Mouse (Mus musculus): ENCODE measurements around the gene Pepd. TPM values are rescaled to one million over a fixed set of nuclear protein-coding genes. Genes with fewer than 3 reads are reported as not detected.

The Pepd gene
- total RNA-seq, 1 experiment: 53.9 TPM

DNA sequence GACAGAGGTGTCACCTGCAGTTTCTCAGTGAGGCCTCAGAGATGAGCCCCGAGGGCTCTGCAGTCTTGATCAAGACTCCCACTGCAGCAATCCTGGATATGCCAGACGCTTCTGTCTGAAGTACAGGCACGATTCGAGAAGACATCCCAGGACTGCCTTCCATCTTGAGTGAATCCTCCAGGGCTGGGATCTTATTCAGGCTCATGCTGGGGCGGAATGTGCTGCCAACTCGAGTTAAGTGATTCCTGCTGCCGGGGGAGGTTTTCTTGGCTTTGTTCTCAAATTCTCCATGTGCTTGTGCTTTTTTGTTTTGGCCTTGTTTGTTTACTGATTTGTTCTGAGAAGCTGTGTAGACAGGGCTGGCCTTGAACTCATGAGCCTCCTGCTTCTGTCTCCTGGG, 34.4 kb upstream of the Pepd start:
- Histone ChIP-seq H3K27ac (ENCODE audit: insufficient read depth, low read depth, low read length, poor library complexity, severe bottlenecking) (no peak overlapping the region), H3K4me1 (ENCODE audit: control insufficient read depth in 2 of 2, insufficient read depth in 2 of 2, low read length in 2 of 2, poor library complexity in 1 of 2) (peaks cover 2 to 7% of the 10 kb centered on the region in 2 experiments; a peak in 1 of 4 replicates), H3K36me3 (ENCODE audit: control insufficient read depth, insufficient read depth, low read length, poor library complexity, severe bottlenecking) (no peaks in the 10 kb centered on the region), H3K4me3 (ENCODE audit: insufficient read depth in 1 of 2, low read depth in 1 of 2, low read length in 2 of 2, poor library complexity in 1 of 2, severe bottlenecking in 1 of 2) (no peak overlapping the region), H3K9me3 (ENCODE audit: control insufficient read depth, insufficient read depth, low read depth, low read length) (no peaks in the 10 kb centered on the region), H3K9ac (ENCODE audit: insufficient read depth, low read depth, low read length, poor library complexity, severe bottlenecking) (no peak overlapping the region)
- no peak for DNase-seq (ENCODE audit: low read depth, low spot score)
- in situ Hi-C loops (cut with MboI; ENCODE audit: low sequenced_read_pairs in 2 of 2, unreplicated experiment in 2 of 2): no loop called here
- TF ChIP-seq ZNF384 (IDR thresholded peaks at IDR 0.05; ENCODE audit: low read depth, low read length) (no peak), HCFC1 (IDR thresholded peaks at IDR 0.05; ENCODE audit: borderline replicate concordance, insufficient read depth, low read length) (no peak), MAFK (IDR thresholded peaks at IDR 0.05; ENCODE audit: insufficient read depth, low read depth, low read length) (no peak), ZC3H11A (IDR thresholded peaks at IDR 0.05; ENCODE audit: borderline replicate concordance, low read depth, low read length) (no peak), CHD2 (IDR thresholded peaks at IDR 0.05; ENCODE audit: low read depth, low read length) (no peak)

DNA sequence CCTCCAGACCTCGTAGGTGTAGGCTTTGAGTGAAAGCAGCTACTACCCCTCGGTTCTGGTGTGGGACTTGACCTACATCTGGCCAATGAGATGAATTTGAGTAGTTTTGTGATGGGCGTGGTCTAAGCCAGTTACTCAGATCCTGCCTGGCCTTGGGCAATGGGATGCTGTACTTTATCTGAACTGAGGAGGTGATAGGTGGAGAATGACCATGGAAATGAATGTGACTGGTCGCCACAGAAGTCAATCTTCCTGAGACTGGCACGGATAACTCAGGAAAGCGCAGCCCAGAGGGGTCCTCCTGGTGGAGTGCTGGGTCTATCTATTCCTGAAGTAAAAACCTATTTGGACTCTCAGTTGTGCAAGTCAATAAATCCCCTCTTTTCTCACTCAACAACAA, 23.7 kb upstream of the Pepd start:
- TF ChIP-seq HCFC1 (IDR thresholded peaks at IDR 0.05; ENCODE audit: borderline replicate concordance, insufficient read depth, low read length): no peak
- 0 out of 2 replicates have a peak, but pooled peaks have one; percentile 50 for TF ChIP-seq CHD2 (IDR thresholded peaks at IDR 0.05; ENCODE audit: low read depth, low read length)
- peak; percentile 48 for DNase-seq (ENCODE audit: low read depth, low spot score)
- in situ Hi-C loops (cut with MboI; ENCODE audit: low sequenced_read_pairs in 2 of 2, unreplicated experiment in 2 of 2): no loop called here
- 0 out of 4 replicates have a peak overlapping the region, but pooled peaks of 1 of the 2 experiments have one; percentile 19 for H3K4me3 ChIP-seq (ENCODE audit: insufficient read depth in 1 of 2, low read depth in 1 of 2, low read length in 2 of 2, poor library complexity in 1 of 2, severe bottlenecking in 1 of 2)
- no peak overlapping the region for H3K9ac ChIP-seq (ENCODE audit: insufficient read depth, low read depth, low read length, poor library complexity, severe bottlenecking)
- no peaks in the 10 kb centered on the region for H3K36me3 ChIP-seq (ENCODE audit: control insufficient read depth, insufficient read depth, low read length, poor library complexity, severe bottlenecking)
- H3K27ac ChIP-seq (ENCODE audit: insufficient read depth, low read depth, low read length, poor library complexity, severe bottlenecking): no peak overlapping the region
- peaks cover 5 to 6% of the 10 kb centered on the region in 2 experiments for H3K4me1 ChIP-seq (ENCODE audit: control insufficient read depth in 2 of 2, insufficient read depth in 2 of 2, low read length in 2 of 2, poor library complexity in 1 of 2)
- H3K9me3 ChIP-seq (ENCODE audit: control insufficient read depth, insufficient read depth, low read depth, low read length): no peaks in the 10 kb centered on the region

DNA sequence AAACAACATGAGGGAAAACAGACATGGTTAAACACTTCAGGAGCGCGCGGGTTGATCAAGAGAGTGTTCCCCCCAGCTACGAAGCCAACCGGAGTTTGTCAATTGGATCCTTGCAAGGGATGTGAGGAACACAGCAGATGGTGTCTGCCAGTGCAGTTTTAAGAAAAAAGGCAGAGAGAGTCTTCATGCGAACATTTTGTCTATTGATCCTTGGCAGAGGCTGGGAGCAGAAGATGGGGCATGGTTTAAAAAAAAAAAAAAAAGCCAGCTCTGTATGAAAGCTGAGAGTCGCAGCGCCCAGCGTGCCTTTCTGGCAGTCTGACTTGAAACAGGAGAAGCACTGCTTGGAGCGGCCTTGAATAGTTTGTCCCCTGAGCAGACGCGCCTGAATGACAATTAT, 23.3 kb upstream of the Pepd start:
- peaks cover 5 to 6% of the 10 kb centered on the region in 2 experiments for H3K4me1 ChIP-seq (ENCODE audit: control insufficient read depth in 2 of 2, insufficient read depth in 2 of 2, low read length in 2 of 2, poor library complexity in 1 of 2)
- H3K36me3 ChIP-seq (ENCODE audit: control insufficient read depth, insufficient read depth, low read length, poor library complexity, severe bottlenecking): no peaks in the 10 kb centered on the region
- no peak overlapping the region for H3K27ac ChIP-seq (ENCODE audit: insufficient read depth, low read depth, low read length, poor library complexity, severe bottlenecking)
- no peak for TF ChIP-seq ZC3H11A (IDR thresholded peaks at IDR 0.05; ENCODE audit: borderline replicate concordance, low read depth, low read length)
- TF ChIP-seq ZNF384 (IDR thresholded peaks at IDR 0.05; ENCODE audit: low read depth, low read length): 0 out of 2 replicates have a peak, but pooled peaks have one; percentile 14
- in situ Hi-C loops (cut with MboI; ENCODE audit: low sequenced_read_pairs in 2 of 2, unreplicated experiment in 2 of 2): no loop called here
- no peak for DNase-seq (ENCODE audit: low read depth, low spot score)
- 0 out of 4 replicates have a peak overlapping the region, but pooled peaks of 1 of the 2 experiments have one; percentile 19 for H3K4me3 ChIP-seq (ENCODE audit: insufficient read depth in 1 of 2, low read depth in 1 of 2, low read length in 2 of 2, poor library complexity in 1 of 2, severe bottlenecking in 1 of 2)
- H3K9ac ChIP-seq (ENCODE audit: insufficient read depth, low read depth, low read length, poor library complexity, severe bottlenecking): no peak overlapping the region
- no peaks in the 10 kb centered on the region for H3K9me3 ChIP-seq (ENCODE audit: control insufficient read depth, insufficient read depth, low read depth, low read length)

DNA sequence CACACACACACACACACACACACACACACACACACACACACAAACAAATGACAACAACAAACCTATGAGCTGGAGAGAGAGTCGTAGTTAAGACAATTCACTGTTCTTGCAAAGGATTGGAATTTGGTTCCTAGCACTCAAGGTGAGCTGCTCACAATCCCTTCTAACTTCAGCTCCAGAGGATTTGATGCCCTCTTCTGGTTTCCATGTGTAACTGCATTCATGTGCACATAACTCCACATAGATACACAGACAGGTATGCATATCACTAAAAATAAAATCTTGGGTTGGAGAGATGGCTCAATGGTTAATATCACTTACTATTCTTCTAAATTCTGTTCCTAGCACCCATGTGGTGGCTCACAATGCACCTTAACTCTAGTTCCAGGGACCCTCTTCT, 19.3 kb upstream of the Pepd start:
- in situ Hi-C loops (cut with MboI; ENCODE audit: low sequenced_read_pairs in 2 of 2, unreplicated experiment in 2 of 2): no loop called here
- Histone ChIP-seq H3K9ac (ENCODE audit: insufficient read depth, low read depth, low read length, poor library complexity, severe bottlenecking) (no peak overlapping the region), H3K4me3 (ENCODE audit: insufficient read depth in 1 of 2, low read depth in 1 of 2, low read length in 2 of 2, poor library complexity in 1 of 2, severe bottlenecking in 1 of 2) (no peak overlapping the region), H3K27ac (ENCODE audit: insufficient read depth, low read depth, low read length, poor library complexity, severe bottlenecking) (no peak overlapping the region), H3K36me3 (ENCODE audit: control insufficient read depth, insufficient read depth, low read length, poor library complexity, severe bottlenecking) (no peaks in the 10 kb centered on the region), H3K4me1 (ENCODE audit: control insufficient read depth in 2 of 2, insufficient read depth in 2 of 2, low read length in 2 of 2, poor library complexity in 1 of 2) (peaks cover 6 to 16% of the 10 kb centered on the region in 2 experiments), H3K9me3 (ENCODE audit: control insufficient read depth, insufficient read depth, low read depth, low read length) (no peaks in the 10 kb centered on the region)
- DNase-seq (ENCODE audit: low read depth, low spot score): no peak
- TF ChIP-seq ZNF384 (IDR thresholded peaks at IDR 0.05; ENCODE audit: low read depth, low read length): no peak
- no peak for TF ChIP-seq MAFK (IDR thresholded peaks at IDR 0.05; ENCODE audit: insufficient read depth, low read depth, low read length)
- TF ChIP-seq CHD2 (IDR thresholded peaks at IDR 0.05; ENCODE audit: low read depth, low read length): no peak
- TF ChIP-seq ZC3H11A (IDR thresholded peaks at IDR 0.05; ENCODE audit: borderline replicate concordance, low read depth, low read length): no peak
- no peak for TF ChIP-seq HCFC1 (IDR thresholded peaks at IDR 0.05; ENCODE audit: borderline replicate concordance, insufficient read depth, low read length)

DNA sequence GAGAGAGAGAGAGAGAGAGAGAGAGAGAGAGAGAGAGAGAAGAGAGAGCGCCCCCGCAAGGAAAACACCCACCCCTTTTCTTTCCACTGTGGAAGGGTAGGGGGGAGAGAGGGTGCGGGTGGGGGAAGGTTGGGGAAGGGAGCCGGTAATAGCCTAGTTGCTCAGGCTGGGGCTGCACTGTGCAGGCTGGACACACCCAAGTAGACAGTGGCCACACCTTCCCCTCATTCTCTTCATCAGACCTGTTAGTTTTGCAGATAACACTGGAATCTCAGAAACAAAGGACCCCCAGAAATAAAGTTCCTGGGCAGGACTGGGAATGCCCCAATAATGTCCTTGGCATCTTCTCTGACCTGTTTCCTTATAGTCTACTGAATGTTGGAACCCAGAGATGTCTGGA, 15.7 kb upstream of the Pepd start:
- no peak for DNase-seq (ENCODE audit: low read depth, low spot score)
- H3K9me3 ChIP-seq (ENCODE audit: control insufficient read depth, insufficient read depth, low read depth, low read length): no peaks in the 10 kb centered on the region
- peaks cover 0 to 14% of the 10 kb centered on the region in 2 experiments; a peak in 3 of 4 replicates for H3K4me1 ChIP-seq (ENCODE audit: control insufficient read depth in 2 of 2, insufficient read depth in 2 of 2, low read length in 2 of 2, poor library complexity in 1 of 2)
- H3K36me3 ChIP-seq (ENCODE audit: control insufficient read depth, insufficient read depth, low read length, poor library complexity, severe bottlenecking): no peaks in the 10 kb centered on the region
- no peak for TF ChIP-seq HCFC1 (IDR thresholded peaks at IDR 0.05; ENCODE audit: borderline replicate concordance, insufficient read depth, low read length)
- TF ChIP-seq ZC3H11A (IDR thresholded peaks at IDR 0.05; ENCODE audit: borderline replicate concordance, low read depth, low read length): no peak
- TF ChIP-seq MAFK (IDR thresholded peaks at IDR 0.05; ENCODE audit: insufficient read depth, low read depth, low read length): no peak
- TF ChIP-seq ZNF384 (IDR thresholded peaks at IDR 0.05; ENCODE audit: low read depth, low read length): no peak
- no peak for TF ChIP-seq CHD2 (IDR thresholded peaks at IDR 0.05; ENCODE audit: low read depth, low read length)
- in situ Hi-C loops (cut with MboI; ENCODE audit: low sequenced_read_pairs in 2 of 2, unreplicated experiment in 2 of 2): no loop called here
- no peak overlapping the region; the same call in 1 of the 2 replicates for H3K27ac ChIP-seq (ENCODE audit: insufficient read depth, low read depth, low read length, poor library complexity, severe bottlenecking)
- H3K4me3 ChIP-seq (ENCODE audit: insufficient read depth in 1 of 2, low read depth in 1 of 2, low read length in 2 of 2, poor library complexity in 1 of 2, severe bottlenecking in 1 of 2): no peak overlapping the region
- H3K9ac ChIP-seq (ENCODE audit: insufficient read depth, low read depth, low read length, poor library complexity, severe bottlenecking): no peak overlapping the region

All from ES-E14 (cell line).